Mouse (Mus musculus): ENCODE measurements at regions not wholly inside any gene's neighbourhood (a gene's known extent, or its start where the extent isn't known, plus 50 kb on each side); places are given as distances from the start of the nearest gene placed in this dataset.

GRCm38 (mm10) chr14:92958138-92958537, 932.3 kb downstream of the Pcdh9 start:
- DNase-seq (ENCODE audit: low read depth, low spot score) = no peak

DNA sequence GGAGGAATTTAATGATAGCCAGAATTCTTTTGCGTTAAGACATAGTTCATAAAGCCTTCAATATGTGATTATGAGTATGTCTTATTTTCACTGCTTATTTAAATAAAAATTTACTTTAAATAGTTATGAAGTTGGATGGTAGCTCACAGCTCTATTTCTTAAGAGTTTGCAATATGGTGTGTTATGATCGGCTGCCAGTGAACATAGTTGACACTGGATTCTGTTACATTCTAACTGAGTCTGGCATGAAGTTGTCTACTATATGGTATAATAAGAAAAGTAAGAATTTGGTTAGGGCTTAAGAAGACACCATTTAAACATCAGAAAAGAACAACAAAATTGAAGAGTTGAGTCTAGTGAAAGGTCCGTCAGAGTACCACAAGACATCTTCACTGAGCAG, 935.0 kb downstream of the Pcdh9 start:
- DNase-seq (ENCODE audit: low read depth, low spot score) = no peak

DNA sequence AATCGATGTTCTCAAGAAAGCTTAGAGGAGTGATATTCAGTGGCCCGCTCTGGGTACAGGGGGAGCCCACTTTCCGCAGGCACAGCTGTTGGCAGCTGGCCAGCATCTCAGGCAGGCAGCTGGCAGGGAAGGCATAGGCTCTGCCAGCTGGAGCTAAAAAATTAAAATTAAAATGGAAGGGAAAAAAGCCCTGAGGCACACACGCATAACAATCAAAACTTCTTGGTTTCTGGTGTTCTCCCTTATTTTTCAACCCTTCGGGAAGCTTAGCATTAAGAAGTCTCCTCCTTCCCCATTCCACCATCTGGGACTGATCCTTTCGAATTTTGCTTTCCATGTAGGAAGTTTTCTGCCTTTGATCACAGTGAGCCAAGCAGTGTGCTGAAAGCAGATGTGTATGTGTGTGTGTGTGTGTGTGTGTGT, 982.8 kb downstream of the Pcdh9 start:
- no peak for DNase-seq (ENCODE audit: low read depth, low spot score)

DNA sequence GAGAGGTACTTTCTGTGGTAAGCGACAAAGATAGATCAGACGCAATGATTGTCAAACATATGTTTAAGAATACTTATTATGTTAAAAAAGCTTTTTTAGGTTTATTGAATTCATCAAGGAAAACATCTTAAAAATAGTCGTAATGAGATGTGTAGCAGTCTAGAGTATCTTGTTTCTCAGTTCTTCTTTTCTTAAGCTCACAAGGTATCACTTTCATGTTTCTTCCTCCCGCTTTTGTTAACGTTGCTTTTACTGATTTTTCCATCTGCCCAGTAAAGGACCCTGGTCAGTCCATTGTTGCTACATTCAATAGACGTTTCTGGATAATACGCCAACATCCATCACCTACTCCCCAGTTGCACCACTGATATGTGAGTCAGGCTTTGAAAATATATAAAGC, 1015.9 kb downstream of the Pcdh9 start:
- DNase-seq (ENCODE audit: low read depth, low spot score) = no peak

- no peak for DNase-seq (ENCODE audit: low read depth, low spot score)
These were observed 1024.0 kb downstream of the Pcdh9 start for GRCm38 (mm10) chr14:92866462-92866861.

- DNase-seq (ENCODE audit: low read depth, low spot score) = peak; percentile 74
These were observed 1027.5 kb downstream of the Pcdh9 start for GRCm38 (mm10) chr14:92862942-92863341.

DNA sequence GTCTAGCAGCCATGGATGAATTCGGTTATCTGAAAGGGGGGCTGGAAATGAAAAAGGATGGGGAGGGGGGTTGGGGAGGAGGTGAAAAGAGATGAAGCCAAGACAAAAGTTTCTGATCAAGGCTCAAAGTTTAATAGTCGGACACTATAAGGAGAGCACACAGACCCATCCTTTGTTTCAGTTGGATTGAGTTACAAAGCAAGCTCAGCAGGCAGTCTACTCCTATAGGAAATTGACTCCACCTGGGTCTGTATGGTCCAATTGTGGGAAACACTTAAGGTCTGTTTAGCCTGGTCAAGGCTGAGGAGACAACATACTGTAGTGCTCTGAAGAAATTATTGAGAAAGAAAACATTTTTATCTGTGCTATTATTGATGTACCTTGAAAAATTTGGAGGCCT, 1029.8 kb downstream of the Pcdh9 start:
- peak; percentile 43 for DNase-seq (ENCODE audit: low read depth, low spot score)

DNA sequence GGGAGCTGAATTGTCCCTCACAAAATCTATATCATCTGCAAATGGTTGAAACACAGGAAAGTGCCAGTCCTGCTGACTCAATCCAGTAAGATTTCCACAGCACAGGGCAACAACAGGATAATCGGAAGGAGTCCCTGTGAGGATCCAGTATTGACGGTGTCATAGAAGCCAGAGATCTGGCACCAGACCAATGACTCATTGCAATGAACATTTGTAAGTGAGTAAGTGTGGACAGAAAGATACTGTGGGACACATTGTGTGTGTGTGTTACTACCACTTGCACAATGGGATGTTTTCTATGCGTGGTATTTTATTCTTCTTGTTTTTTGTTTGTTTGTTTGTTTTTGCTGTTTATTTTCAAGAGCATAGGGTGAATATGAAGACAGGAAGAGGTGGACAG, 1056.8 kb downstream of the Pcdh9 start:
- no peak for DNase-seq (ENCODE audit: low read depth, low spot score)

DNA sequence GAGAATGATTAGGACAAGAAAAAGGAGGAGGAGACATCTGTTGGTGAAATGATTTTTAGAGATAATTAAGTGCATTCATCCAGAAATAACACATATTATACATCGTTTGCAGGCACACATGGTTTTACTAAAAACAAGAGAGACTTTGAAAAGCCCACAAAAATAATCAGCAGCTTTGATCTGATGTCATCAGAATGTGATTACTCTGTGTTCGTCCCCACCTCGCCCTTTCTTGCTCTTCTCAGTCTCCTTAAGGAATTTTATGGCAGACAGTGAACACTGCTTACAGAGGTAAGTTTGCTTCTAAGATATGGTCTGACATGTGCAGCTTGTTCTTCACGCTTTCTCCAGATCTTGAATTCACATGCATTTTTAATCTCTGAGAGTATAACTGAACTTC, 1061.3 kb downstream of the Pcdh9 start:
- no peak for DNase-seq (ENCODE audit: low read depth, low spot score)

DNA sequence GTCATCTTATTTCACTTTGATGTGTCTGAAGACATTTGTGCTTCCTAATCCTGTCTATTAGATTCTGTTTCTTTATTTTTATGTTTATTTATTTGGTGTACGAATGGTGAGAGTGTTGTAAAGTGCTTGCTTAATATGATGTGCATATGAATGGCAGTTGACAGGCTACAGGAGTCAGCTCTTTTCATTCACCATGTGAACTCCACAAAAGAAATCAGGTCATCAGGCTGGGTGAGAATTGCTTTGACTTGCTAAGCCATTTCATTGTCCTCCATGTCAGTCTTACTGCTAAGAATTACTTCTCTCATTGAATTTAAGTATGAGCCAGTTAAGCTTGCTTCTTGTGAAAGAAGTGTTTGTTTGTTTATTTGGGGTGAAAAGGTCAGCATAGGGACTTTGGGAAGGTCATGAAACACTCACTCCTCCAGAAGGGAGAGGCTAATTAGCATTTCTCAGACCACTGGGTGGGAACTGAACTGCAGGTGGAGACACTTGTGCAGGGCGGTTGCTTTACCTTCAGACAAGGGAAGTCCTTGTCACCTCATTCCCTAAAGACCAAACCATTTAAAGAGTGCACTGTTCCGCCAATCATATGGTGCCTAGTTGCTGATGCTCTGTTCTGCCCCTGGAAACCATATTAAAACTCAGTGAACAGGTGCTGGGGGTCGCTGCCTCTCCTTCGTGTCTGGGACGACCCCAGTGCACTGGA, 1063.7 kb downstream of the Pcdh9 start:
- peak; percentile 83 for DNase-seq (ENCODE audit: low read depth, low spot score)

DNA sequence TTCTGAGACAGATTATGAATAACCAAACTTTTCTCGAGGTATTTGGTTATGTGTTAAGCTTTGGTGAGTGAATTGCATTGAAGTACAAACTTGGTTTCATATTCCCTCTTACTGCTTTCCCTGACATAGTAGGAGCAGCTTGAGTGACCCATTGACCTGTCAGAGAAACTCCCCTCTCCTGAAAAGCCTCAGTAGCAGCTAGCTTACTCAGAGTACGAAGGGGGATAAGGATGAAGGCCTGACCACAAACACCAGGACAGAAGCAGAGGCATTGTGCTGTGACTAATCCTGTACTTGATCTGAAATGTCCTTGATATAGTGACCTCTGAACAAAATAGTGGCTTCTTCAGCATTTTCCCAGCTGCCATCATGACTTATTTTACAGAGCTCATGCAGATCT, 1070.4 kb downstream of the Pcdh9 start:
- DNase-seq (ENCODE audit: low read depth, low spot score) = no peak

Measured in ZHBTc4 (cell line).